Mouse (Mus musculus) heart, embryonic 11.5 days (tissue): ENCODE data around the gene Abhd8. TPM values are rescaled to one million over a fixed set of nuclear protein-coding genes. Genes with fewer than 3 reads are reported as not detected.

Experiments used
- ATAC-seq: fragments of 200-750 bp; cut with Nextera tagmentation; replicated peaks from 2 replicates; pipeline ENCODE4 v1.8.0; 2017; ENCODE audit warnings: moderate library complexity; ENCODE audit not compliant: insufficient number of reproducible peaks, low FRiP score, low TSS enrichment
- H3K27ac ChIP-seq: fragments of 300-500 bp; sonication (generic); 2 replicates; pipeline ENCODE4 v1.5.1; 2014; ENCODE audit warnings: mild to moderate bottlenecking, low read depth, low read length
- H3K27me3 ChIP-seq: fragments of 300-500 bp; sonication (generic); 2 replicates; pipeline ENCODE4 v1.6.1; 2014; ENCODE audit warnings: mild to moderate bottlenecking, low read length, mixed read lengths; ENCODE audit not compliant: control insufficient read depth, insufficient read depth
- H3K36me3 ChIP-seq: fragments of 300-500 bp; sonication (generic); 2 replicates; pipeline ENCODE4 v1.6.1; 2014; ENCODE audit warnings: mild to moderate bottlenecking, low read length, moderate library complexity, mixed read lengths; ENCODE audit not compliant: control insufficient read depth, insufficient read depth
- H3K4me1 ChIP-seq: fragments of 300-500 bp; sonication (generic); 2 replicates; pipeline ENCODE4 v1.6.1; 2014; ENCODE audit warnings: low read length; ENCODE audit not compliant: control insufficient read depth, insufficient read depth
- H3K4me2 ChIP-seq: fragments of 300-500 bp; sonication (generic); 2 replicates; pipeline ENCODE4 v1.6.1; 2014; ENCODE audit warnings: mild to moderate bottlenecking, moderate library complexity
- H3K4me3 ChIP-seq: fragments of 300-500 bp; sonication (generic); 2 replicates; pipeline ENCODE4 v1.5.1; 2014; ENCODE audit warnings: low read depth, low read length
- H3K9ac ChIP-seq: fragments of 300-500 bp; sonication (generic); 2 replicates; pipeline ENCODE4 v1.6.1; 2014; ENCODE audit warnings: mild to moderate bottlenecking, low read depth, low read length, moderate library complexity
- H3K9me3 ChIP-seq: fragments of 300-500 bp; sonication (generic); replicated peaks from 2 replicates; pipeline ENCODE4 v1.6.1; 2016; ENCODE audit warnings: low read length; ENCODE audit not compliant: control insufficient read depth
- WGBS: fragments of 180-500 bp; shearing (Covaris S2); extraction: QIAGEN DNeasy Blood & Tissue Kit; methylation state at CpG from one replicate; pipeline ENCODE4 v1.1.7; 2014; ENCODE audit not compliant: insufficient replicate concordance; 5-methylcytosine and 5-hydroxymethylcytosine counted together
- polyA plus RNA-seq: library from polyadenylated mRNA; unstranded; fragments of >200 nt; fragmentation: Nextera tagmentation; extraction: Ambion mirVana; gene quantifications from 2 replicates; pipeline ENCODE4 v1.2.1, GENCODE M21; 2014

The Abhd8 gene
- polyA plus RNA-seq, result 17.0 and 20.4 TPM in 2 replicates

- Histone ChIP-seq H3K27me3 (peaks cover 18% of the 10 kb centered on the region), H3K9ac (peak within 1 kb of the TSS; percentile 81), H3K9me3 (no peaks in the 10 kb centered on the region), H3K27ac (peak within 1 kb of the TSS; percentile 80), H3K36me3 (peaks cover 7% of the 10 kb centered on the region), H3K4me3 (peak within 1 kb of the TSS; percentile 83), H3K4me1 (peaks cover 16% of the 10 kb centered on the region), H3K4me2 (peak within 1 kb of the TSS; percentile 90)
- under 1% methylated on average over 55 of the region's 55 CpGs for WGBS
- peak; percentile 79 for ATAC-seq
Measured at GRCm38 (mm10) chr8:71463188-71464033, at the start of gene Abhd8. Abhd8 (minus strand) TSS chr8:71463655.

DNA sequence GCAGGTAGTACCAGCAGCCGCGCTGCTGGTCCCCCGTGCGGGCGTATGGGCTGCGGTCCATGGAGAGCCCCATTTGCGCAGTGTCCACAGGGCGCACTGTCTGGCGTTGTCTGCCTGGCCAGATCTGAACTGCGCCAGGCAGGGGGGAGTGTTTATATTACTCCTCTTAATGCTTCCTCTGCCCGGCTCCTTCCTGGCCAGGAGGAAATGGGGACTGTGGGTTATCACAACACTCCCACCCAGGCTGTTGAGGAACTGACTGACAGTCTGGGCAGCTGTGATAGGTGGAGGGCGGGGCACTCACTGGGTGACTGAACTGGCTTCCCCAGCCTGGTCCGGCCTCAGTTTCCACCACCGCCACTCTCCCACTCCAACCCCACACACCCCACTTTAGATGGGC, 48.2 kb upstream of the Abhd8 start, which contains the start of gene Plvap:
Gene Plvap, minus strand, starts transcription at position 109 of the 400 bp plus-strand sequence.
- peak; percentile 65 for ATAC-seq
- WGBS, result 25% methylated on average over 14 of the region's 14 CpGs
- H3K9ac ChIP-seq, result peak within 1 kb of the TSS; percentile 8; the same call in 1 of the 2 replicates

DNA sequence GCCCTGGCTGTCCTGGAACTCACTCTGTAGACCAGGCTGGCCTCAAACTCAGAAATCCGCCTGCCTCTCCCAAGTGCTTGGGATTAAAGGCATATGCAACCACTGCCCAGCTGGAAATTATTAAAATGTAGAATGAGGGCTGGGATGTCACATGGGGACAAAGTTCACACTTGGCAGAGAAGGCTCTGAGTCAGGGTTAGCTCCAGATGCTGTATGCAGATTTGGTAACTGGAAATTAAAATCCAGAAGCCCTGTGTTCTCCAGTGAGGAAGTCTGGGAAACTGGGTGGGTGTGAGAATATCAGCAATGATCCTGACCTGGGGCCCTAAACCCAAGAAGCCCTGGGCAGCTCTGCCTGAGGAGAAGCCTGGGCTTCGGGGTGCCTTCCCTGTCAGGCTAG, 45.9 kb upstream of the Abhd8 start:
- WGBS, result 74% methylated on average over 2 of the region's 2 CpGs
- no peak for ATAC-seq
- Histone ChIP-seq H3K27ac (no peak overlapping the region), H3K4me3 (peak overlapping the region; percentile 39), H3K4me2 (peak overlapping the region; percentile 49), H3K36me3 (no peaks in the 10 kb centered on the region), H3K9me3 (no peaks in the 10 kb centered on the region), H3K4me1 (peaks cover 9% of the 10 kb centered on the region), H3K27me3 (peaks cover 48% of the 10 kb centered on the region), H3K9ac (no peak overlapping the region)

More for the DNA sequence above, 48.2 kb upstream of the Abhd8 start, which contains the start of gene Plvap:
- Histone ChIP-seq H3K4me1 (peaks cover 9% of the 10 kb centered on the region), H3K27me3 (peaks cover 32% of the 10 kb centered on the region), H3K36me3 (no peaks in the 10 kb centered on the region), H3K9me3 (no peaks in the 10 kb centered on the region), H3K4me2 (peak within 1 kb of the TSS; percentile 49), H3K4me3 (peak within 1 kb of the TSS; percentile 39), H3K27ac (peak within 1 kb of the TSS; percentile 67)

GRCm38 (mm10) chr8:71507589-71508104, 44.2 kb upstream of the Abhd8 start:
- peaks cover 48% of the 10 kb centered on the region for H3K27me3 ChIP-seq
- peaks cover 9% of the 10 kb centered on the region for H3K4me1 ChIP-seq
- H3K27ac ChIP-seq, result no peak overlapping the region
- H3K9me3 ChIP-seq, result no peaks in the 10 kb centered on the region
- WGBS, result 1% methylated on average over 60 of the region's 61 CpGs
- H3K4me2 ChIP-seq, result peak overlapping the region; percentile 86
- H3K4me3 ChIP-seq, result peak overlapping the region; percentile 48
- H3K36me3 ChIP-seq, result no peaks in the 10 kb centered on the region
- 0 out of 2 replicates have a peak overlapping the region, but pooled peaks have one; percentile 44 for H3K9ac ChIP-seq
- peak; percentile 50 for ATAC-seq

DNA sequence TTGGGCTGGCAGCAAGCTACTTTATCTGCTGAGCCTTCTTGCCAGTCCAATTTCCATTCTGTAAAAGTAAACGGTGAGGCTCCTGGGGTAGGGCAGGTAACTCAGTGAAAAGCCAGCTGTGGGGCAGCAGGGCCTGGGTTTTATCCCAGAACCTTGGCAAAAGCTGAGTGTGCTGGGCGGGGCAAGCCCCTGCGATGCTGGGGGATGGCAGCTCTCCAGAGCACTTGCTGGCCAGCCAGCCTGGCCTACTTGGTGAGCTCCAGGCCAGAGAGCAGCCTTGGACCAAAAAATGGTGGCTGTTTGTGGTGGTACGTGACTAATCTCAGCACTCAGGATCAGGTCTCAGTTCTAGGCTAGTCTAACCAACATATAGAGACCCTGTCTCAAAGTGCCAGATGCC, 42.5 kb upstream of the Abhd8 start:
- Histone ChIP-seq H3K4me3 (no peak overlapping the region), H3K9me3 (no peaks in the 10 kb centered on the region), H3K4me1 (peaks cover 5% of the 10 kb centered on the region; the same call in 1 of the 2 replicates), H3K36me3 (no peaks in the 10 kb centered on the region), H3K9ac (no peak overlapping the region), H3K4me2 (no peak overlapping the region), H3K27ac (no peak overlapping the region), H3K27me3 (peaks cover 41% of the 10 kb centered on the region)
- 76% methylated on average over 4 of the region's 4 CpGs for WGBS
- no peak for ATAC-seq

DNA sequence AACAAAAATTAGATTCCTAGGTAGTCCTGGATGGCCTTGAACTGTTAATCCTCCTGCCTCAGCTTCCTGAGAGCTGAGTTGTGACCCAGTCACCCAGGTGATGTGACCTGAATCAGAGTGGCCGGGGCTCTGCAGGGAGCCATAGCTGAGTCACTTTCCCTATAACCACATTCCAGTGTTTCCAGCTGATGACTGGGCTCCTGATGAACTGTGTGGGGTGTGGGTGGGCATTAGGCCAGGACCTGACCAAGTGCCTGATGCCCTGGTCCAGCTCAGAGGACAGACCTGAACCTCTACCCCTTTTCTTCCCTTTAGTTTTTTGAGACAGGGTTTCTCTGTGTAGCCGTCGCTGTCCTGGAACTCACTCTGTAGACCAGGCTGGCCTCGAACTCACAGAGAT, 41.9 kb upstream of the Abhd8 start:
- H3K36me3 ChIP-seq, result no peaks in the 10 kb centered on the region
- peaks cover 5% of the 10 kb centered on the region; the same call in 1 of the 2 replicates for H3K4me1 ChIP-seq
- WGBS, result 86% methylated on average over 4 of the region's 4 CpGs
- H3K27ac ChIP-seq, result no peak overlapping the region
- peaks cover 41% of the 10 kb centered on the region for H3K27me3 ChIP-seq
- H3K4me2 ChIP-seq, result no peak overlapping the region
- H3K9ac ChIP-seq, result no peak overlapping the region
- no peaks in the 10 kb centered on the region for H3K9me3 ChIP-seq
- no peak overlapping the region for H3K4me3 ChIP-seq
- no peak for ATAC-seq

DNA sequence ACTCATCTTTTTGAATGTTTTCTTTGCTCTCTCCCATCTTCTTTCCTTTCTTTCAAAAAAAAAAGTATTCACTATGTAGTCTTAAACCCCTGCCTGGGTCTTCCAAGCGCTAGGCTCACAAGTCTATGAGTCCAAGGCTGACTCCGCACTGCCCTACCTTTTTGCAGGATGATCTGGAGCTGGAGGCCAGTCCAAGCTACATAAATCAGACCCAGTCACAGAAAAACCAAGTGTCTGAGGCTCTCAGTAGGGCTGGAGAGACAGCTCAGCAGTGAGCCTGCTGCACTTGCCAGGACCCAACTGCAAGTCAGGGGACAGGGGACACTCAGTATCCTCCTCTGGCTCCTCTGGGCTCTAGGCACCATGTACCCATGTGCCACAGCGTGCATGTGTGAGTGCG, 40.9 kb upstream of the Abhd8 start:
- no peak overlapping the region for H3K4me3 ChIP-seq
- WGBS, result 85% methylated on average over 4 of the region's 4 CpGs
- H3K9ac ChIP-seq, result no peak overlapping the region
- H3K4me2 ChIP-seq, result no peak overlapping the region
- H3K27ac ChIP-seq, result no peak overlapping the region
- no peak for ATAC-seq
- H3K27me3 ChIP-seq, result peaks cover 40% of the 10 kb centered on the region
- no peaks in the 10 kb centered on the region for H3K9me3 ChIP-seq
- H3K4me1 ChIP-seq, result peaks cover 10% of the 10 kb centered on the region
- H3K36me3 ChIP-seq, result no peaks in the 10 kb centered on the region

- ATAC-seq, result peak; percentile 41; the same call in 1 of the 2 replicates
- Histone ChIP-seq H3K27me3 (no peaks in the 10 kb centered on the region), H3K9ac (no peak overlapping the region), H3K27ac (peak overlapping the region; percentile 82), H3K4me1 (peaks cover 36% of the 10 kb centered on the region), H3K9me3 (no peaks in the 10 kb centered on the region), H3K4me2 (peak overlapping the region; percentile 42), H3K4me3 (no peak overlapping the region), H3K36me3 (no peaks in the 10 kb centered on the region)
- 23% methylated on average over 16 of the region's 16 CpGs for WGBS
Measured at GRCm38 (mm10) chr8:71498816-71499690, 35.6 kb upstream of the Abhd8 start.
